Mouse (Mus musculus) MN1 (cell line): ENCODE results near the gene Pigm.

Experiments used
- DNase-seq: peaks from one replicate; pipeline ENCODE4 v3.0.0-alpha.2; 2016; ENCODE audit warnings: low spot score

The Pigm gene

GRCm38 (mm10) chr1:172352453-172352852 is 23.9 kb upstream of the Pigm start:
- DNase-seq = no peak

- no peak for DNase-seq
These were observed 21.0 kb upstream of the Pigm start for GRCm38 (mm10) chr1:172355336-172355735.

- peak; percentile 62 for DNase-seq
These were observed 18.8 kb upstream of the Pigm start for GRCm38 (mm10) chr1:172357550-172357949.

- no peak for DNase-seq
These were observed 18.0 kb upstream of the Pigm start for GRCm38 (mm10) chr1:172358341-172358740.

DNA sequence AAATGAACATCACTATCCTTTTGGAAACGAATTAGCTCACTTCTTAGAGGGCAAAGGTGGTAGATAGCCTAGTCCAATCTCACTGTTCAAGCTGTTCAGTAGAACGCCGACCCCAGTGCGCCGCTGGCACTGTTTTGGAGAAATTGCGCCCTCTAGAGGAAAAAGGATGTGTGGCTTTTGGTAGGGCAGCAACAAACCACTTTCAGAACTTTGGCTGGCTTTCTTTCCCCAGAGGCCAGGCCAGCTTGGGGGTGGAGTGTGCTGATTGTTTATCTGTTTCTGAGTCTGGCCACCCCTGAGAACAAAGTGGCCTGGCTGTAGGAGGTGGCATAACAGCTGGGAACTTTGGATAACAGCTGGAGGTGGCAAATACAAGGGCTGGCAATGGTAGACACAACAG is 11.7 kb upstream of the Pigm start:
- no peak for DNase-seq

- DNase-seq = no peak
These were observed 7.5 kb upstream of the Pigm start for GRCm38 (mm10) chr1:172368768-172369418.

DNA sequence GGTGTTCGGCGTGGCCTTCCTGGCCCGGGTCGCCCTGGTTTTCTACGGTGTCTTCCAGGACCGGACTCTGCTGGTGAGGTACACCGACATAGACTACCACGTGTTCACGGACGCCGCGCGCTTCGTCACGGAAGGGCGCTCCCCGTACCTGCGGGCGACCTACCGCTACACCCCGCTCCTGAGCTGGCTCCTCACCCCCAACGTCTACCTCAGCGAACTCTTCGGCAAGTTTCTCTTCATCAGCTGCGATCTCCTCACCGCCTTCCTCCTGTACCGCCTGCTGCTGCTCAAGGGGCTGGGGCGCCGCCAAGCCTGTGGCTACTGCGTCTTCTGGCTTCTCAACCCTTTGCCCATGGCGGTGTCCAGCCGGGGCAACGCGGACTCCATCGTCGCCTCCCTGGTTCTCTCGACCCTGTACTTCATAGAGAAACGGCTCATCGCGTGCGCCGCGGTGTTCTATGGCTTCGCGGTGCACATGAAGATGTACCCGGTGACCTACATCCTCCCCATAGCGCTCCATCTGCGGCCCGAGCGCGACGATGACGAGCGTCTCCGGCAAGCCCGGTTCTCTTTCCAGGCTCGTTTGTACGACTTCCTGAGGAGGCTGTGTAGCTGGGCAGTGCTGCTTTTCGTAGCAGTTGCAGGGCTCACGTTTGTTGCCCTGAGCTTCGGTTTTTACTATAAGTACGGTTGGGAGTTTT is 562 bp downstream of the Pigm start:
- DNase-seq = peak; percentile 50

- DNase-seq = peak; percentile 60
These were observed 3.7 kb downstream of the Pigm start for GRCm38 (mm10) chr1:172380066-172380465.

- DNase-seq = no peak
These were observed 5.7 kb downstream of the Pigm start for GRCm38 (mm10) chr1:172382090-172382489.

- no peak for DNase-seq
These were observed 10.9 kb downstream of the Pigm start for GRCm38 (mm10) chr1:172387246-172387645.

- DNase-seq = no peak
These were observed 14.4 kb downstream of the Pigm start for GRCm38 (mm10) chr1:172390769-172391168.

- DNase-seq = peak; percentile 68
These were observed 15.6 kb downstream of the Pigm start for GRCm38 (mm10) chr1:172391807-172392581.

- no peak for DNase-seq
These were observed 16.4 kb downstream of the Pigm start for GRCm38 (mm10) chr1:172392643-172393170.

DNA sequence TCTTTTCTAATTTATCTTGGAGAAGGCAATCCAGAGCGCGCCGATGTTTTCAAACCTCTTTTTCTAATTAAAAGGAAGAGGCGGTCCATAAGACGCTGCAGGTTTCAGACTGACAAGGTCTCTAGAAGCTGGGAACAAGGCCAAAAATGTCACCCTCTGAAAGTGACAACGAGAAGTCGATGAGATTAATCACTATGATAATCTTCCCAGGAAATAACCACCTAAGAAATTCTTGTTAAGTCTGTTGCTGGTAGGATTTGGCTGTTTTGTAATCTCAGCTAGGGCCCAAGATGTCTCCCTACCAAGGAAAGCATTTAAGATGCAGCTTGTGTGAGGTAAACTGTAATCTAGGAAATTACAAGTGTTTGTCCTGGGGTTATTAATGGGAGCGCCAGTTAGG is 17.4 kb downstream of the Pigm start:
- peak; percentile 36 for DNase-seq

DNA sequence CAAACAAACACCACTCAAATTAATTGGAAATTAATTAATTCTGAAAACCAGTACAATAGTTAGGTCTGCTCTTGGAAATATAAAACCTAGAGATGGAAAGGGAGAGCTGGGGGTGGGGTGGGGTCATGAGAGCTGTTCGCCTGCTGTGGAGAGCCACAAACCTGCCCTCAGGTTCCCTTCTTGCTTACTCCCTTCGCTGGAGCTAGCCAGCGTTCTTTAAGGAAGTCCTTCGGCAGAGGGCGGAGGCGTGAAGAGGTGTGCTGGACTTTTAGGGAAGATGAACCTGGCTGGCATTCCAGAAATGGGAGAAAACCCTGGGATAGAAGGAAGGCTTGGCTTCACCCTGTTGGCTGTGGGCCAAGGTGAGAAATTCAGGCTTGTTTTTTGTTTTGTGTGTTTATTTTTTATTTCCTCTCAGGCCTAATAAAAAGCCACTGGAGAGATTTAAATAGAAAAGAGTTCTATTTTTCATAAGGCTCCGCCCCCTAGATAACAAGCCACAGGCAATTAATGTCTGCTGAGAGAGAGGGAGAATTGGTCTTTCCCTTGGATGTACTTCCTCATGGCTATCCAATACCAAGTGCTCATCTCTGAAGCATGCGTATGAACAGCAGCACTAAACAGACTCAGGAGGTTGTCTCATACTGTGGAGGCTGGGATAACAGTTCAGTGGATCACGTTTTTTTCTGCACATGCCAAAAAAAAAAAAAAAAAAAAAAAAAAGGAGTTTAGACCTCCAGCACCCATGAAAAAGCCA is 20.8 kb downstream of the Pigm start:
- peak; percentile 38 for DNase-seq

DNA sequence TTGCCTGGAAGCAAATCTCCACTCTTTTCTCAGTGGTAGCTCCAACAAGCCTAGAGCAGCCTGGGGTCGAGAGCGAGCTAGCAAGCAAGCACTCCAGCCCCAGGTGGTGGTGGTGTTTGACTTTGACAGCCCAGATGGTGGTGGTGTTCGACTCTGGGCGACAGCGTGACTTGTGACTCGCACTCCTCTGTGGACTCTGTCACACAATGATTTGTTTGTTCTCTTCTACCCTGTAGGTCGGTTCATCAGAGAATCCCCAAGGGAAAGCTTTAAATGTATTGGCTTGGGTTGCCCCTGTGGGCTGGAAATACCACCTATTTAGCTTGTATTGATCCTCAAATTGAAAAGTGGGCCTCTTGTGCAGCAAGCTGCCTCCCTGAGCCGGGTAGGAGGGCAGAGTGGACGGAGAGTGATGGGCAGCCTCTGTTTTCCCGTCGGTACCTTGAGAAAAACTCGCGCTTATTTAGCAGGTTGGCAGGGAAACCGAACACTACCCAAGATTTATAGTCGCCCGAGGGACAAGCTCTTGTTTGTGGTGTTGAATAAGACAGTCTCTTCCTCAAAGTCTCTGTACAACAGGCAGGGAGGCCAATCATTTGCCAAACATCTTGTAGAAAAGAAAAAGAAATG is 29.8 kb downstream of the Pigm start:
- DNase-seq = peak; percentile 40

- peak; percentile 86 for DNase-seq
These were observed 32.6 kb downstream of the Pigm start for GRCm38 (mm10) chr1:172408996-172409395.

DNA sequence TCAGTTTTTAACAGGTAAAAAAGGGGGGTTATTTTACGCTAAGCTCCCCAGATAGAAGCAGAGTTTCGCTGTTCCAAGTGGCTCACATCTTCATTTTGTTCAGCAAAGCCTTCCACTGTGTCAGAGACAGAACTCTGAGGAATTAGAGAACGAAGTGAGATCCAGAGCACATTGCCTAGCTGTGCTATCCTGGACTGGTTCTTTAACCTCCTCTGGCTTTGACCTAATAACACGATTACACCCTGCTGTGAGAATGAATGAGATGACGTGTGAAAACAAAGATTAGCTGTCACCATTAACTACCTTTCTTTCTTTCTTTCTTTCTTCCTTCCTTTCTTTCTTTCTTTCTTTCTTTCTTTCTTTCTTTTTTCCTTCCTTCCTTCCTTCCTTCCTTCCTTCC is 33.1 kb downstream of the Pigm start:
- peak; percentile 58 for DNase-seq

GRCm38 (mm10) chr1:172410806-172411205 is 34.5 kb downstream of the Pigm start:
- DNase-seq = peak; percentile 64

- peak; percentile 34 for DNase-seq
These were observed 35.9 kb downstream of the Pigm start for GRCm38 (mm10) chr1:172412204-172412603.

DNA sequence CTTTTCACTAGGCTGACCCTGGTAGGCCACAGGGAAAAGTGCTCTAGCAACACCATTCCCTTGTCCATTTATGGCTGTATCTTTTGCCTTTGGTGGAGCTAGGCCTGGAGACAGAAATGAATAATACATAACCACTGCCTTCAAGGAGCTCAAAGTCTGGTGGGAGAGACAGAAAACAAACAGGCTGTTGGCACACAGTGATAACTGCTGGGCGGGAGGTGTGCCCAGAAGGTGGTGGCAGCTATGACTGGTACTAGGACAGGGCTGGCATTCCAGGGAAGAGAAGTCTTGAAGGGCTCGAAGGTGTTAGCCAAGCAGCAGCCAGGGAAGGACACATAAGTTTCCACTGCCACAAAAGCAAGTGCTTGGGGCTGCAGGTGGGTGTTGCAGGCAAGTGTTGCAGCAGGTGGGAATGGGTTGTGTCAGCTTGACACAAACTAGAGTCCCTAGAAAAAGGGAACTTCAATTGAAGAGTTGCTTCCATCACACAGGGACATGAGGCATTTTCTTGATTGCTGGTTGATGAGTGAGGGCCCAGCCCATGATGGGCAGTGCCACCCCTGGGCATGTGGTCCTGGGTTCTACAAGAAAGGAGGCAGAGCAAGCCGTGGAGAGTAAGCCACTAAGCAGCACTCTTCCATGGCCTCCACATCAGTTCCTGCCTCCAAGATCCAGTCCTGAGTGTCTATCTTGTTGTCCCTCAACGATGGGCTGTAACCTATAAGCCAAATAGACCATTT is 37.3 kb downstream of the Pigm start:
- no peak for DNase-seq
